Mouse (Mus musculus) heart, adult 9 months (tissue): ENCODE measurements around the gene 1700013G24Rik.
A peak's percentile ranks its signal among the peaks of the same experiment; 100 is the strongest.

Experiments used
- DNase-seq, 2 experiments: peaks; one replicate each; pipeline ENCODE4 v3.0.0; 2022; ENCODE audit warnings: low spot score in 2 of 2

1700013G24Rik gene

GRCm38 (mm10) chr4:137495501-137496100, 42.5 kb downstream of the 1700013G24Rik start:
- DNase-seq = no peak

DNA sequence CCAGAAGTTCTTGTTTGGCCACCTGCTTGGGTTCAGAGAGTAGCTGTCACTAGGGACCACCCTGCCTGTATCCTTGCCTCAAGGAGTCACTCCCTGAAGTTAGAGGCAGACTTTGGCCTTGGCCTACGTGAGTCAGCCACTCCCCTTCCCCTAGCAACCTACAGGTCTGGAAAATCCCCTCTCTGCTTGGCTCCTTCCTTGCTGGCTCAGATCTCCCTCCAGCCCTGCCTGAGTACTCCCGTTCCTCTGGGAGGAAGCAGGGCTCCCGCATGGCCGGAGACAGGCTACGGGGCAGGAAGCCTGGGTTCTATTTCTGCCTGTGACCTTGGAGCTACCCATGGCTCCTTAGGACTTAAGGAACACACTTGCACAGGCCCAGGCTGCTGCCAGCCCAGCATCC, 44.3 kb downstream of the 1700013G24Rik start:
- DNase-seq = peak; percentile 85 to 93

DNA sequence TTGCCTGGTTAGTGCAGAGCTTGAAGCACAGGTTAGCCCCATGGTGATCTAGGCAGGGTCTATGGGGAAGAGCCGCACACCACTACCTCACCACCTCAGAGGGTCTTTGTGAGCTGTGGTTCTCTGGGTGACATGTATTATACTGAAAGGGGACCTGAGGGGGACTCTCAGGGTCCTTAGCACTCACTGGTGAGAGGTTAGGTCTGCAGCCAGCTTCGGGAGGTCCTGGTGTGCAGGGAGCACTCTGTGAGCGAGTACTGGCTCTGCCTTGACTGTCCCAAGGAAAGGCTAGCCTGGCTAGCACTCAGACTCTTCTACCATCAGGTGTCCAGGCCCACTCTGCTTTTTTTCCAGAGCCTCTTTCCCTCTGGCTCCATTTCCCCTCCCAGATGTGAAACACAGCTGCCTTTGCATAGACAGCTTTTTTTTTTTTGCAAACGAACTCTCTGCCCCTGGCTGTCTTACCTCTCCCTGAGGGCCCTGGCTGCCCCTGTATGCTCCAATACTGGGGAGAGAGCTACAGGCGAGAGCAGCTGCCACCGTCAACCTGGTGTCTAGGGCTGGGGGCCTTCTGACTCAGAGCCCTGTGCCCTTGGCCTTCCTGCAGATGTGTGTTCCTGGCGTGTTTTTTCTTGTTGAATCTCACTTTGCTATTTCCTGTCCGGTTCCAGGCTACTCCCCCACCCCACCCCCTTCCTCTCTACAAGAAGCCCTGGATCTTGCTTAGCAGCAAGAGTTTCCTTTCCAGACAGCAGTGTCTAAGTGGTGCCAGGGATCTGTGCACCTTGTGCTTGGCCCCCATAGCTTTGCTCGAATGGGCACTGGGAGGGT, 45.0 kb downstream of the 1700013G24Rik start:
- DNase-seq = peak; percentile 81 to 89

GRCm38 (mm10) chr4:137498882-137499583, 45.9 kb downstream of the 1700013G24Rik start:
- DNase-seq = no peak

- no peak for DNase-seq
Observed at GRCm38 (mm10) chr4:137500149-137500548, 47.1 kb downstream of the 1700013G24Rik start.

GRCm38 (mm10) chr4:137500953-137501352, 47.9 kb downstream of the 1700013G24Rik start:
- DNase-seq = peak in 1 of 2 experiments; percentile 53

- no peak for DNase-seq
Observed at GRCm38 (mm10) chr4:137502183-137502582, 49.1 kb downstream of the 1700013G24Rik start.

GRCm38 (mm10) chr4:137502801-137503200, 49.7 kb downstream of the 1700013G24Rik start:
- DNase-seq = peak in 1 of 2 experiments; percentile 55

DNA sequence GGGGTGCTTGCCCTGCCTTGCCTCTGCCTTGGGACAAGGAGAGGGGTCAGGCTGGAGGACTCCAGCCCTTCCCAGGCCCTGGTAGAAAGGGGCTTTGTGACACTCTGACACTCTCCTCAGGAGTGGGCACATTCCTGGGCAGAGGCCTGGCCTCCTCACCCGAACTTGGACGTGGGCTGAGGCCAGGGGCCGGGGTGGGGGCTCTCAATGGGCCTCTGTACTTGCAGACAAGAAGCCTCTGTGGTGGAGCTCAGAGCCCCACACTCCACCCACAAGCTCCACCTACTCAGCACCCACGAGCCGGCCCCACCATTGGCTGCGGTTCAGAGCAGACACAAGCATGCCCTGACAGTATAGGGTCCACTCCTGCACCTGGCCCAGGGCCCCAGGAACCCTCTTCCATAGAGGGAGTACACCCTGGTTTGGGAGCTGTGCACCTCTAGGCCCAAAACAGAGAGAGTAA, 50.5 kb downstream of the 1700013G24Rik start:
- DNase-seq = no peak
